Mouse (Mus musculus): ENCODE measurements around the gene Ntn4. TPM values are rescaled to one million over a fixed set of nuclear protein-coding genes. Genes with fewer than 3 reads are reported as not detected.

The Ntn4 gene
- 1.2 and 2.2 TPM in 2 replicates for polyA plus RNA-seq (2015; fragmentation: Nextera tagmentation; extraction: Ambion mirVana)

DNA sequence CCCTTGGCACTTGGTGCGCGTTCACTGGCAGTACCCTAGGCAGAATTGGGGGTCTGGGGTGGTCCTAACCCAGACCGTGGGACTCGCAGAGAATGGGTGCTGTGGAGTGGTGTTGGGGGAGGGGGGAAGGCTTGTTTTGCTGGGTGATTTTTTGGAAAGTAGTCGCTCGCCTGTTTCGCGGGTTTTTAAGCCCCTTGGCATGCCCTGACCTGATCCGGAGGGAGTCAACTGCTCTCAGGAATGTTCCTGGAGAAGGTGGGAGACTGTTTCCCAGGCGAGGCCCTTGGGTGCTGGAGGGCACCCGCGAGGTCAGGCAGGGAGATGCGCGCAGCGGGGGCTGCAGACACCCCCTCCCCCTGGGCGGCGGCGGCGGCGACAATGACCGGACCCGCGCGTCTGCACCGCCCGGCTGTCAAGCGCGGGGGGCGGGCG is at the start of gene Ntn4:
Ntn4 (plus strand) TSS at position 161 of the 432 bp plus-strand sequence.
- H3K4me1 ChIP-seq (replicated peaks) = peaks cover 38% of the 10 kb centered on the region
- H3K4me2 ChIP-seq = peak within 1 kb of the TSS; percentile 83
- WGBS = 4% methylated on average over 26 of the region's 30 CpGs
- H3K27ac ChIP-seq = peak within 1 kb of the TSS; percentile 85
- peak within 1 kb of the TSS; percentile 95 for H3K9ac ChIP-seq
- H3K4me3 ChIP-seq = peak within 1 kb of the TSS; percentile 87
- no peak; the same call in 1 of the 2 replicates for ATAC-seq (ENCODE audit: low FRiP score)
- peaks cover 6% of the 10 kb centered on the region; the same call in 1 of the 2 replicates for H3K36me3 ChIP-seq
- 0 out of 2 replicates have a peak, but pooled peaks cover 3% of the 10 kb centered on the region for H3K27me3 ChIP-seq
- H3K9me3 ChIP-seq = no peaks in the 10 kb centered on the region

- 60% methylated on average over 12 of the region's 12 CpGs for WGBS
- Histone ChIP-seq H3K9ac (no peak overlapping the region), H3K4me1 (replicated peaks) (peaks cover 16% of the 10 kb centered on the region), H3K9me3 (no peaks in the 10 kb centered on the region), H3K4me3 (no peak overlapping the region), H3K27me3 (peaks cover 6% of the 10 kb centered on the region; the same call in 1 of the 2 replicates), H3K27ac (no peak overlapping the region), H3K36me3 (no peaks in the 10 kb centered on the region), H3K4me2 (no peak overlapping the region)
- no peak for ATAC-seq (ENCODE audit: low FRiP score)
These were observed 48.0 kb upstream of the Ntn4 start for GRCm38 (mm10) chr10:93592456-93592855.

GRCm38 (mm10) chr10:93594022-93594482 is 46.4 kb upstream of the Ntn4 start:
- Histone ChIP-seq H3K36me3 (no peaks in the 10 kb centered on the region), H3K4me1 (replicated peaks) (peaks cover 2% of the 10 kb centered on the region; the same call in 1 of the 2 replicates), H3K9me3 (no peaks in the 10 kb centered on the region), H3K27ac (no peak overlapping the region), H3K9ac (peak overlapping the region; percentile 75), H3K27me3 (peaks cover 6% of the 10 kb centered on the region; the same call in 1 of the 2 replicates), H3K4me3 (peak overlapping the region; percentile 46), H3K4me2 (peak overlapping the region; percentile 74)
- ATAC-seq (ENCODE audit: low FRiP score) = peak; percentile 79
- 2% methylated on average over 22 of the region's 22 CpGs for WGBS

- Histone ChIP-seq H3K27me3 (peaks cover 6% of the 10 kb centered on the region; the same call in 1 of the 2 replicates), H3K4me3 (no peak overlapping the region), H3K4me2 (no peak overlapping the region), H3K9ac (no peak overlapping the region), H3K27ac (no peak overlapping the region), H3K36me3 (no peaks in the 10 kb centered on the region), H3K9me3 (no peaks in the 10 kb centered on the region), H3K4me1 (replicated peaks) (no peaks in the 10 kb centered on the region; the same call in 1 of the 2 replicates)
- ATAC-seq (ENCODE audit: low FRiP score) = no peak
- 77% methylated on average over 4 of the region's 4 CpGs for WGBS
These were observed 44.6 kb upstream of the Ntn4 start for GRCm38 (mm10) chr10:93595831-93596230.

DNA sequence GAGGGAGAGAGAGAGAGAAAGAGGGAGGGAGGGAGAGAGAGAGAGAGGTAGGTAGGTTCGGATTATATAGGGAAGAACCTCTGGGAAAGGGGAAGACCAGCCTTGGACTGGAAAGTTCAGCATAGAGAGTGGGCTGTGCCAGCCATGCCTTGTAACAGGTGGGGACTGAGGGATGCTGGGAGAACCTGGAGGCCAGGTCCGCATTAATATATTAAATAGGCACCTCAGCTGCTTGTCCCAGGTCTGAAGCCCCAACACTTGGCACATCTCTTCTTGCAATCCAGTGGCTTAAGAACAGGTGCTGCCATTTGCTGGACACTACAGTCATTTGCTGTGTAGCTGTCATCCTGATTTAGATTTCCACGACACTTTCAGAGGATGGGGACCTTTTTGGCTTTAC is 43.8 kb upstream of the Ntn4 start:
- Histone ChIP-seq H3K4me1 (replicated peaks) (no peaks in the 10 kb centered on the region; the same call in 1 of the 2 replicates), H3K4me2 (no peak overlapping the region), H3K9ac (no peak overlapping the region), H3K36me3 (no peaks in the 10 kb centered on the region), H3K4me3 (no peak overlapping the region), H3K27ac (no peak overlapping the region), H3K27me3 (0 out of 2 replicates have a peak, but pooled peaks cover 2% of the 10 kb centered on the region), H3K9me3 (no peaks in the 10 kb centered on the region)
- no peak for ATAC-seq (ENCODE audit: low FRiP score)
- 80% methylated on average over 3 of the region's 3 CpGs for WGBS

DNA sequence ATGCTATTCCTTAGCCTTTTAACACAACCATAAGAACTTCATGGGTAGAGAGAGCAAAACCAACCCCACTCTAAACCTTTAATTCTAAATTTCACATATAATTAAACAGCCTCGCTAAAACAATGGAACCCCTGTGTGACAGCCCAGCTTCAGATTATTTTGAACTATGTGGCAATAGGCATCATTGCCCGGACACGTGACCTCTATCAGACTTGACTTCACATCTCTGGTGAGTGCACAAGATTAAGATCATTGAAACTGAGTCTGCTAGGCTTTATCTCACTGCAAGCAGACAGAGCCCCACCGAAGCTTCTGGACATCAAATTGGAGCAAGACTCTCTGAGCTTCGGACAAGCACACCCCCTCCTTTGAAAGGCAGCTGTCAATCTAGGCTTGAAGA is 38.2 kb upstream of the Ntn4 start:
- no peak for ATAC-seq (ENCODE audit: low FRiP score)
- H3K4me2 ChIP-seq = no peak overlapping the region
- no peak overlapping the region for H3K4me3 ChIP-seq
- 0 out of 2 replicates have a peak, but pooled peaks cover 4% of the 10 kb centered on the region for H3K9me3 ChIP-seq
- H3K27me3 ChIP-seq = 0 out of 2 replicates have a peak, but pooled peaks cover under 1% of the 10 kb centered on the region
- no peaks in the 10 kb centered on the region for H3K36me3 ChIP-seq
- H3K27ac ChIP-seq = no peak overlapping the region
- H3K9ac ChIP-seq = no peak overlapping the region
- WGBS = 78% methylated on average over 5 of the region's 5 CpGs
- no peaks in the 10 kb centered on the region for H3K4me1 ChIP-seq (replicated peaks)

DNA sequence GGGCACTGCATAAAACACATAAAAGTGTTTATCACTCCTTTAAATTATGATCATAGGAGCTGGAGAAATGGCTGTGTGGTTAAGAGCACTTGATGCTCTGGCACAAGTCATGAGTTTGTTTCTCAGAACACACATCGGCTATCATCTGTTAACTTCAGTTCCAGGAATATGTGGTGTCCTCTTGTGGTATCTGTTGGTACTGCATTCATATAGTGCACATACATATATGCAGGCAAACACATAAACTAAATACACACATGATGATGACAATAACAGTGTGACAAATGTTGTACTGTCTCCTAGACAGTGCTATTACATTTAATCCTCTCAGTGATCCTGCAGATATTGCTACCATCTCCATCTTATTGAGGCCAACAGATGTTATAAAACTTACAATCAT is 37.2 kb upstream of the Ntn4 start:
- Histone ChIP-seq H3K27me3 (no peaks in the 10 kb centered on the region), H3K9ac (no peak overlapping the region), H3K27ac (no peak overlapping the region), H3K4me1 (replicated peaks) (no peaks in the 10 kb centered on the region), H3K9me3 (0 out of 2 replicates have a peak, but pooled peaks cover 4% of the 10 kb centered on the region), H3K36me3 (no peaks in the 10 kb centered on the region), H3K4me3 (no peak overlapping the region), H3K4me2 (no peak overlapping the region)
- WGBS = 81% methylated on average over 1 of the region's 1 CpGs
- ATAC-seq (ENCODE audit: low FRiP score) = no peak

DNA sequence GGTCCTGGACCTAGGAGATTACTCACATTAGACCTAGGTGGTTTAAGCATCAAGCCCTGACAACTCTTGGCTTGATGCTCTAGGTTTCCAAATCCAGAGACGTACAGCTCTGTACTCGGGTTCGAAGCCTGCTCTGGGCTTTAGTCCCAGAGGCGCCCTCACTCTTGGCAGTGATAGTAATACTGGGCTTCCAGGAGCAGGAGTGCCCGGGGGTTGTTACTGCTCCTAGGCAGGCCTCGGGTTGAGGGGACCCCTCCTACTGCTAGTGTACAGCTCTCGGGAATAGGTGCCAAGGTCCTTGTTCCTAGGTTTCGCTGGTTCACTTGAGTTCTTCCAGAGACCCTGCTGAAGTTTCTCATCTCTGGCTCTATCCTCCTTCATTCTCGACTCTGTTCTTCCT is 34.2 kb upstream of the Ntn4 start:
- no peak overlapping the region for H3K9ac ChIP-seq
- no peak overlapping the region for H3K27ac ChIP-seq
- H3K36me3 ChIP-seq = no peaks in the 10 kb centered on the region
- H3K4me2 ChIP-seq = no peak overlapping the region
- 0 out of 2 replicates have a peak, but pooled peaks cover 4% of the 10 kb centered on the region for H3K9me3 ChIP-seq
- WGBS = 91% methylated on average over 9 of the region's 9 CpGs
- H3K4me1 ChIP-seq (replicated peaks) = no peaks in the 10 kb centered on the region
- no peak overlapping the region for H3K4me3 ChIP-seq
- no peak for ATAC-seq (ENCODE audit: low FRiP score)
- H3K27me3 ChIP-seq = no peaks in the 10 kb centered on the region

- Histone ChIP-seq H3K4me3 (no peak overlapping the region), H3K27me3 (no peaks in the 10 kb centered on the region), H3K4me1 (replicated peaks) (0 out of 2 replicates have a peak, but pooled peaks cover 4% of the 10 kb centered on the region), H3K9me3 (0 out of 2 replicates have a peak, but pooled peaks cover 4% of the 10 kb centered on the region), H3K9ac (no peak overlapping the region), H3K4me2 (no peak overlapping the region), H3K36me3 (no peaks in the 10 kb centered on the region), H3K27ac (no peak overlapping the region)
- ATAC-seq (ENCODE audit: low FRiP score) = no peak
- 55% methylated on average over 9 of the region's 9 CpGs for WGBS
These were observed 32.4 kb upstream of the Ntn4 start for GRCm38 (mm10) chr10:93608051-93608450.

- Histone ChIP-seq H3K27ac (no peak overlapping the region), H3K36me3 (no peaks in the 10 kb centered on the region), H3K27me3 (no peaks in the 10 kb centered on the region), H3K9ac (no peak overlapping the region), H3K4me3 (no peak overlapping the region), H3K9me3 (no peaks in the 10 kb centered on the region), H3K4me2 (no peak overlapping the region), H3K4me1 (replicated peaks) (0 out of 2 replicates have a peak, but pooled peaks cover 4% of the 10 kb centered on the region)
- no peak for ATAC-seq (ENCODE audit: low FRiP score)
- WGBS = 91% methylated on average over 7 of the region's 7 CpGs
These were observed 31.2 kb upstream of the Ntn4 start for GRCm38 (mm10) chr10:93609236-93609635.

DNA sequence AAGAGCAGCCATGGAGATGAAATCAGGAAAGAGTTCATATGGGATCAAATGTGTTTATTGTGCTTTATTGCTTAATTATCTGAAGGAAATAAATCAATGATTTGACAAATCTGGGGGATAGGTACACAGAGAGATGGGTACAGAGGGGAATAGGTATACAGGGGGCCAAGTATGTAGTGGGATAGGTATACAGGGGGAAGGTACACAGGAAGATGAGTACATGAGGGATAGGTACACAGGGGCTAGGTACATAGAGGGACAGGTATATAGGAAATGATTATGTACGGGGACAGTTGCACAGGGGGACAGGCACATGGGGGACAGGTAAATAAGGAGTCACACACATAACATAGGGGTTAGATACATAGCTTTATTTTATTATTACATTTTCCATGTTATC is 29.6 kb upstream of the Ntn4 start:
- H3K4me2 ChIP-seq = no peak overlapping the region

GRCm38 (mm10) chr10:93611419-93612007 is 29.0 kb upstream of the Ntn4 start:
- H3K9me3 ChIP-seq = no peaks in the 10 kb centered on the region
- H3K4me2 ChIP-seq = peak overlapping the region; percentile 35
- 0 out of 2 replicates have a peak overlapping the region, but pooled peaks have one; percentile 8 for H3K4me3 ChIP-seq
- peak overlapping the region; percentile 35; the same call in 1 of the 2 replicates for H3K9ac ChIP-seq
- H3K27ac ChIP-seq = no peak overlapping the region
- 0 out of 2 replicates have a peak, but pooled peaks cover 4% of the 10 kb centered on the region for H3K4me1 ChIP-seq (replicated peaks)
- ATAC-seq (ENCODE audit: low FRiP score) = 0 out of 2 replicates have a peak, but pooled peaks have one; percentile 52
- H3K36me3 ChIP-seq = no peaks in the 10 kb centered on the region
- H3K27me3 ChIP-seq = no peaks in the 10 kb centered on the region
- WGBS = 41% methylated on average over 18 of the region's 18 CpGs

More for the DNA sequence above, 29.6 kb upstream of the Ntn4 start:
- H3K27me3 ChIP-seq = no peaks in the 10 kb centered on the region
- no peaks in the 10 kb centered on the region for H3K36me3 ChIP-seq
- no peak overlapping the region for H3K27ac ChIP-seq
- 0 out of 2 replicates have a peak, but pooled peaks cover 4% of the 10 kb centered on the region for H3K4me1 ChIP-seq (replicated peaks)
- no peak overlapping the region for H3K9ac ChIP-seq
- H3K4me3 ChIP-seq = no peak overlapping the region
- no peak for ATAC-seq (ENCODE audit: low FRiP score)
- H3K9me3 ChIP-seq = no peaks in the 10 kb centered on the region
- 97% methylated on average over 1 of the region's 1 CpGs for WGBS
